Mouse (Mus musculus): Measurements from ENCODE around the gene Olfr392.

Olfr392 gene

GRCm38 (mm10) chr11:73816949-73817348 is at the start of gene Olfr392:
Olfr392 (minus strand) TSS chr11:73817049.
- no peak for DNase-seq

GRCm38 (mm10) chr11:73851354-73851753 is 34.5 kb upstream of the Olfr392 start, which contains the start of gene Olfr393:
Olfr393 (minus strand) TSS chr11:73851454.
- DNase-seq: no peak

- DNase-seq: no peak
Measured at GRCm38 (mm10) chr11:73802952-73803351, 13.9 kb downstream of the Olfr392 start, which contains the start of gene Olfr391-ps. Olfr391-ps (minus strand) TSS chr11:73803052.

GRCm38 (mm10) chr11:73782664-73783063 is 34.2 kb downstream of the Olfr392 start, which contains the start of gene Olfr390:
Olfr390 (plus strand) TSS chr11:73782964.
- no peak for DNase-seq

GRCm38 (mm10) chr11:73780613-73781012 is 36.2 kb downstream of the Olfr392 start, which contains the start of gene Olfr389:
Olfr389 (minus strand) TSS chr11:73780713.
- no peak for DNase-seq
